Mouse (Mus musculus) limb, embryonic 14.5 days (tissue): ENCODE data around the gene Rbm25. TPM values are rescaled to one million over a fixed set of nuclear protein-coding genes. Genes with fewer than 3 reads are reported as not detected.

Experiments
- ATAC-seq: fragments of 200-750 bp; cut with Nextera tagmentation; 2 replicates; pipeline ENCODE4 v1.8.0; 2017; ENCODE audit warnings: low read depth, moderate number of reproducible peaks, moderate TSS enrichment; ENCODE audit not compliant: low FRiP score
- DNase-seq: peaks from one replicate; pipeline ENCODE4 v3.0.0-alpha.2; 2015; ENCODE audit warnings: low spot score
- H3K27ac ChIP-seq: fragments of 300-500 bp; sonication (generic); replicated peaks from 2 replicates; pipeline ENCODE4 v1.5.1; 2014; ENCODE audit warnings: low read depth, mild to moderate bottlenecking, low read length, moderate library complexity, mixed read lengths
- H3K27me3 ChIP-seq: fragments of 300-500 bp; sonication (generic); 2 replicates; pipeline ENCODE4 v1.6.1; 2014; ENCODE audit warnings: low read length, mixed read lengths; ENCODE audit not compliant: control insufficient read depth, insufficient read depth
- H3K36me3 ChIP-seq: fragments of 300-500 bp; sonication (generic); 2 replicates; pipeline ENCODE4 v1.6.1; 2014; ENCODE audit warnings: mild to moderate bottlenecking, low read length, moderate library complexity, mixed read lengths; ENCODE audit not compliant: control insufficient read depth, insufficient read depth
- H3K4me1 ChIP-seq: fragments of 300-500 bp; sonication (generic); 2 replicates; pipeline ENCODE4 v1.6.1; 2014; ENCODE audit warnings: antibody characterized with exemption, low read length, mixed read lengths; ENCODE audit not compliant: control insufficient read depth, insufficient read depth
- H3K4me2 ChIP-seq: fragments of 300-500 bp; sonication (generic); replicated peaks from 2 replicates; pipeline ENCODE4 v1.6.1; 2014; ENCODE audit warnings: low read depth, mild to moderate bottlenecking, low read length, moderate library complexity; ENCODE audit not compliant: severe bottlenecking
- H3K4me3 ChIP-seq: fragments of 300-500 bp; sonication (generic); replicated peaks from 2 replicates; pipeline ENCODE4 v1.5.1; 2014; ENCODE audit warnings: low read length
- H3K9ac ChIP-seq: fragments of 300-500 bp; sonication (generic); 2 replicates; pipeline ENCODE4 v1.6.1; 2014; ENCODE audit warnings: mild to moderate bottlenecking, low read depth, low read length, moderate library complexity; ENCODE audit not compliant: severe bottlenecking
- H3K9me3 ChIP-seq: fragments of 300-500 bp; sonication (generic); 2 replicates; pipeline ENCODE4 v1.6.1; 2016; ENCODE audit warnings: low read length; ENCODE audit not compliant: control insufficient read depth
- POLR2A ChIP-seq: fragments of 200-500 bp; IDR thresholded peaks from 2 replicates; pipeline ENCODE4 v1.8.0; 2012; ENCODE audit warnings: inconsistent platforms, mild to moderate bottlenecking, moderate library complexity, borderline replicate concordance; ENCODE audit not compliant: insufficient read depth, insufficient read length; ENCODE audit errors: extremely low read depth
- WGBS: fragments of 180-500 bp; shearing (Covaris S2); extraction: QIAGEN DNeasy Blood & Tissue Kit; methylation state at CpG from one replicate; pipeline ENCODE4 v1.1.7; 2014; 5-methylcytosine and 5-hydroxymethylcytosine counted together
- polyA plus RNA-seq, 2 experiments: library from polyadenylated mRNA; depleted of rRNA in 1 of 2; stranded (reverse) in 1 of 2; unstranded in 1 of 2; fragments of >200 nt; fragmentation: Nextera tagmentation in 1 of 2; extraction: Ambion mirVana in 1 of 2; gene quantifications; 2 replicates each; pipeline versions ENCODE4 v1.2.1 to v1.2.3; 2012 to 2014

Rbm25 gene
- polyA plus RNA-seq, 2 experiments = 149 to 212 TPM

GRCm38 (mm10) chr12:83688316-83689086 is 57.5 kb downstream of the Rbm25 start:
- under 1% methylated on average over 35 of the region's 49 CpGs for WGBS
- Histone ChIP-seq H3K9ac (peak overlapping the region; percentile 91), H3K27me3 (no peaks in the 10 kb centered on the region), H3K4me3 (peak overlapping the region; percentile 98), H3K36me3 (peaks cover 11% of the 10 kb centered on the region), H3K27ac (peak overlapping the region; percentile 91), H3K9me3 (no peaks in the 10 kb centered on the region), H3K4me1 (peaks cover 8% of the 10 kb centered on the region; the same call in 1 of the 2 replicates), H3K4me2 (peak overlapping the region; percentile 74)
- peak; percentile 47 for DNase-seq
- ATAC-seq = peak; percentile 59
- no peak for TF ChIP-seq POLR2A

GRCm38 (mm10) chr12:83689087-83689432 is 58.0 kb downstream of the Rbm25 start:
- Histone ChIP-seq H3K4me1 (peaks cover 8% of the 10 kb centered on the region; the same call in 1 of the 2 replicates), H3K36me3 (peaks cover 7% of the 10 kb centered on the region; the same call in 1 of the 2 replicates), H3K27me3 (no peaks in the 10 kb centered on the region), H3K9ac (peak overlapping the region; percentile 91), H3K4me3 (peak overlapping the region; percentile 98), H3K4me2 (peak overlapping the region; percentile 74), H3K27ac (0 out of 2 replicates have a peak overlapping the region, but pooled peaks have one; percentile 91), H3K9me3 (no peaks in the 10 kb centered on the region)
- TF ChIP-seq POLR2A = no peak
- WGBS = 31% methylated on average over 6 of the region's 6 CpGs
- ATAC-seq (no peak), DNase-seq (no peak)

GRCm38 (mm10) chr12:83694011-83694410 is 63.0 kb downstream of the Rbm25 start:
- Histone ChIP-seq H3K27ac (no peak overlapping the region), H3K4me3 (no peak overlapping the region), H3K9me3 (no peaks in the 10 kb centered on the region), H3K4me2 (no peak overlapping the region), H3K4me1 (peaks cover 2% of the 10 kb centered on the region; the same call in 1 of the 2 replicates), H3K27me3 (no peaks in the 10 kb centered on the region), H3K36me3 (peaks cover 7% of the 10 kb centered on the region; the same call in 1 of the 2 replicates), H3K9ac (no peak overlapping the region)
- no peak for TF ChIP-seq POLR2A
- 88% methylated on average over 5 of the region's 5 CpGs for WGBS
- no peak for DNase-seq
- no peak for ATAC-seq

GRCm38 (mm10) chr12:83694669-83695068 is 63.6 kb downstream of the Rbm25 start:
- no peak for DNase-seq
- no peaks in the 10 kb centered on the region for H3K9me3 ChIP-seq
- TF ChIP-seq POLR2A = no peak
- no peak for ATAC-seq
- 90% methylated on average over 3 of the region's 3 CpGs for WGBS
- H3K4me3 ChIP-seq = no peak overlapping the region
- H3K27ac ChIP-seq = no peak overlapping the region
- peaks cover 12% of the 10 kb centered on the region for H3K36me3 ChIP-seq
- H3K4me2 ChIP-seq = no peak overlapping the region
- no peak overlapping the region for H3K9ac ChIP-seq
- no peaks in the 10 kb centered on the region for H3K27me3 ChIP-seq
- H3K4me1 ChIP-seq = no peaks in the 10 kb centered on the region; the same call in 1 of the 2 replicates

- WGBS = 83% methylated on average over 4 of the region's 4 CpGs
- Histone ChIP-seq H3K9ac (no peak overlapping the region), H3K4me2 (no peak overlapping the region), H3K4me1 (no peaks in the 10 kb centered on the region), H3K9me3 (no peaks in the 10 kb centered on the region), H3K4me3 (no peak overlapping the region), H3K27ac (no peak overlapping the region), H3K36me3 (peaks cover 25% of the 10 kb centered on the region), H3K27me3 (no peaks in the 10 kb centered on the region)
- TF ChIP-seq POLR2A = no peak
- no peak for ATAC-seq
- no peak for DNase-seq
Measured at GRCm38 (mm10) chr12:83698637-83699036, 67.6 kb downstream of the Rbm25 start.
